Mouse (Mus musculus) forebrain, embryonic 12.5 days (tissue): ENCODE data around the gene Wnk2. TPM values are rescaled to one million over a fixed set of nuclear protein-coding genes. Genes with fewer than 3 reads are reported as not detected.

Experiments used
- ATAC-seq: fragments of 200-750 bp; cut with Nextera tagmentation; 2 replicates; pipeline ENCODE4 v1.8.0; 2017; ENCODE audit warnings: moderate TSS enrichment; ENCODE audit not compliant: low FRiP score
- H3K27ac ChIP-seq: fragments of 300-500 bp; sonication (generic); 2 replicates; pipeline ENCODE4 v1.5.1; 2016; ENCODE audit warnings: mild to moderate bottlenecking
- H3K27me3 ChIP-seq: fragments of 300-500 bp; sonication (generic); 2 replicates; pipeline ENCODE4 v1.6.1; 2016; ENCODE audit warnings: mild to moderate bottlenecking
- H3K36me3 ChIP-seq: fragments of 300-500 bp; sonication (generic); replicated peaks from 2 replicates; pipeline ENCODE4 v1.6.1; 2016; ENCODE audit warnings: mild to moderate bottlenecking
- H3K4me1 ChIP-seq: fragments of 300-500 bp; sonication (generic); 2 replicates; pipeline ENCODE4 v1.6.1; 2016
- H3K4me2 ChIP-seq: fragments of 300-500 bp; sonication (generic); 2 replicates; pipeline ENCODE4 v1.6.1; 2016; ENCODE audit warnings: mild to moderate bottlenecking, moderate library complexity
- H3K4me3 ChIP-seq: fragments of 300-500 bp; sonication (generic); replicated peaks from 2 replicates; pipeline ENCODE4 v1.5.1; 2016; ENCODE audit warnings: mild to moderate bottlenecking
- H3K9ac ChIP-seq: fragments of 300-500 bp; sonication (generic); 2 replicates; pipeline ENCODE4 v1.6.1; 2016; ENCODE audit warnings: mild to moderate bottlenecking
- H3K9me3 ChIP-seq: fragments of 300-500 bp; sonication (generic); 2 replicates; pipeline ENCODE4 v1.6.1; 2016
- WGBS: fragments of 180-500 bp; shearing (Covaris S2); methylation state at CpG from one replicate; pipeline ENCODE4 v1.1.7; 2016; 5-methylcytosine and 5-hydroxymethylcytosine counted together
- polyA plus RNA-seq: library from polyadenylated mRNA; unstranded; fragments of >200 nt; fragmentation: Nextera tagmentation; extraction: Ambion mirVana; gene quantifications from 2 replicates; pipeline ENCODE4 v1.2.1, GENCODE M21; 2016

The Wnk2 gene
- polyA plus RNA-seq, 1 experiment from 2014 or later = 13.7 TPM

GRCm38 (mm10) chr13:49172335-49172734, 24.5 kb upstream of the Wnk2 start:
- no peak overlapping the region for H3K27ac ChIP-seq
- 84% methylated on average over 7 of the region's 7 CpGs for WGBS
- no peak for ATAC-seq

GRCm38 (mm10) chr13:49171729-49172128, 23.9 kb upstream of the Wnk2 start:
- Histone ChIP-seq H3K4me1 (no peaks in the 10 kb centered on the region), H3K4me3 (no peak overlapping the region), H3K4me2 (no peak overlapping the region), H3K36me3 (no peaks in the 10 kb centered on the region), H3K27ac (no peak overlapping the region), H3K27me3 (peaks cover 5% of the 10 kb centered on the region; the same call in 1 of the 2 replicates), H3K9ac (no peak overlapping the region), H3K9me3 (no peaks in the 10 kb centered on the region)
- 81% methylated on average over 1 of the region's 1 CpGs for WGBS
- no peak for ATAC-seq

More at GRCm38 (mm10) chr13:49172335-49172734, 24.5 kb upstream of the Wnk2 start:
- Histone ChIP-seq H3K4me3 (no peak overlapping the region), H3K36me3 (no peaks in the 10 kb centered on the region), H3K27me3 (peaks cover 5% of the 10 kb centered on the region; the same call in 1 of the 2 replicates), H3K4me1 (no peaks in the 10 kb centered on the region), H3K9ac (no peak overlapping the region), H3K9me3 (no peaks in the 10 kb centered on the region), H3K4me2 (no peak overlapping the region)

GRCm38 (mm10) chr13:49170623-49171022, 22.8 kb upstream of the Wnk2 start:
- Histone ChIP-seq H3K9ac (no peak overlapping the region), H3K4me3 (no peak overlapping the region), H3K27me3 (peaks cover 5% of the 10 kb centered on the region; the same call in 1 of the 2 replicates), H3K27ac (no peak overlapping the region), H3K9me3 (no peaks in the 10 kb centered on the region), H3K4me2 (no peak overlapping the region), H3K36me3 (no peaks in the 10 kb centered on the region), H3K4me1 (no peaks in the 10 kb centered on the region)
- WGBS = 94% methylated on average over 11 of the region's 11 CpGs
- ATAC-seq = no peak

GRCm38 (mm10) chr13:49169448-49170207, 21.8 kb upstream of the Wnk2 start:
- peak; percentile 61 for ATAC-seq
- 21% methylated on average over 17 of the region's 17 CpGs for WGBS
- Histone ChIP-seq H3K4me2 (no peak overlapping the region), H3K9me3 (no peaks in the 10 kb centered on the region), H3K27ac (no peak overlapping the region), H3K27me3 (peaks cover 5% of the 10 kb centered on the region; the same call in 1 of the 2 replicates), H3K4me1 (no peaks in the 10 kb centered on the region), H3K36me3 (no peaks in the 10 kb centered on the region), H3K9ac (no peak overlapping the region), H3K4me3 (no peak overlapping the region)

GRCm38 (mm10) chr13:49167081-49167480, 19.3 kb upstream of the Wnk2 start:
- Histone ChIP-seq H3K4me2 (no peak overlapping the region), H3K27me3 (no peaks in the 10 kb centered on the region; the same call in 1 of the 2 replicates), H3K36me3 (no peaks in the 10 kb centered on the region), H3K9ac (no peak overlapping the region), H3K27ac (no peak overlapping the region), H3K9me3 (no peaks in the 10 kb centered on the region), H3K4me1 (no peaks in the 10 kb centered on the region), H3K4me3 (no peak overlapping the region)
- WGBS = 78% methylated on average over 9 of the region's 9 CpGs
- no peak for ATAC-seq

- Histone ChIP-seq H3K27me3 (no peaks in the 10 kb centered on the region), H3K4me1 (no peaks in the 10 kb centered on the region), H3K36me3 (no peaks in the 10 kb centered on the region), H3K9me3 (no peaks in the 10 kb centered on the region), H3K4me2 (no peak overlapping the region), H3K4me3 (no peak overlapping the region), H3K27ac (no peak overlapping the region), H3K9ac (no peak overlapping the region)
- 80% methylated on average over 7 of the region's 7 CpGs for WGBS
- no peak for ATAC-seq
These were observed 15.8 kb upstream of the Wnk2 start for GRCm38 (mm10) chr13:49163645-49164044.

GRCm38 (mm10) chr13:49162722-49163121, 14.9 kb upstream of the Wnk2 start:
- WGBS = 87% methylated on average over 4 of the region's 4 CpGs
- no peak for ATAC-seq
- Histone ChIP-seq H3K4me3 (no peak overlapping the region), H3K27ac (no peak overlapping the region), H3K36me3 (no peaks in the 10 kb centered on the region), H3K27me3 (no peaks in the 10 kb centered on the region), H3K9me3 (no peaks in the 10 kb centered on the region), H3K4me1 (no peaks in the 10 kb centered on the region), H3K9ac (no peak overlapping the region), H3K4me2 (no peak overlapping the region)

GRCm38 (mm10) chr13:49161236-49161635, 13.4 kb upstream of the Wnk2 start:
- Histone ChIP-seq H3K4me3 (no peak overlapping the region), H3K27me3 (no peaks in the 10 kb centered on the region), H3K27ac (no peak overlapping the region), H3K36me3 (no peaks in the 10 kb centered on the region), H3K4me1 (no peaks in the 10 kb centered on the region), H3K9ac (no peak overlapping the region), H3K9me3 (no peaks in the 10 kb centered on the region), H3K4me2 (no peak overlapping the region)
- ATAC-seq = no peak
- WGBS = 67% methylated on average over 2 of the region's 2 CpGs

GRCm38 (mm10) chr13:49158040-49158713, 10.4 kb upstream of the Wnk2 start:
- Histone ChIP-seq H3K36me3 (no peaks in the 10 kb centered on the region), H3K4me2 (no peak overlapping the region), H3K9me3 (no peaks in the 10 kb centered on the region), H3K4me3 (no peak overlapping the region), H3K9ac (no peak overlapping the region), H3K27me3 (no peaks in the 10 kb centered on the region), H3K27ac (no peak overlapping the region), H3K4me1 (no peaks in the 10 kb centered on the region)
- no peak for ATAC-seq
- 84% methylated on average over 10 of the region's 10 CpGs for whole genome bisulfite sequencing

GRCm38 (mm10) chr13:49156645-49157044, 8.8 kb upstream of the Wnk2 start:
- Histone ChIP-seq H3K27me3 (no peaks in the 10 kb centered on the region), H3K4me3 (no peak overlapping the region), H3K9ac (no peak overlapping the region), H3K27ac (no peak overlapping the region), H3K4me1 (no peaks in the 10 kb centered on the region), H3K36me3 (no peaks in the 10 kb centered on the region), H3K4me2 (no peak overlapping the region), H3K9me3 (no peaks in the 10 kb centered on the region)
- WGBS = 74% methylated on average over 4 of the region's 4 CpGs
- no peak for ATAC-seq

GRCm38 (mm10) chr13:49154621-49155020, 6.8 kb upstream of the Wnk2 start:
- H3K9ac ChIP-seq = no peak overlapping the region
- H3K4me3 ChIP-seq = no peak overlapping the region
- ATAC-seq = no peak
- peaks cover 7% of the 10 kb centered on the region for H3K27me3 ChIP-seq
- H3K27ac ChIP-seq = no peak overlapping the region
- H3K9me3 ChIP-seq = no peaks in the 10 kb centered on the region
- no peaks in the 10 kb centered on the region for H3K36me3 ChIP-seq
- no peaks in the 10 kb centered on the region for H3K4me1 ChIP-seq
- 70% methylated on average over 7 of the region's 7 CpGs for WGBS
- H3K4me2 ChIP-seq = no peak overlapping the region

GRCm38 (mm10) chr13:49154028-49154427, 6.2 kb upstream of the Wnk2 start:
- Histone ChIP-seq H3K9ac (no peak overlapping the region), H3K4me3 (no peak overlapping the region), H3K4me2 (no peak overlapping the region), H3K36me3 (no peaks in the 10 kb centered on the region), H3K9me3 (no peaks in the 10 kb centered on the region), H3K27me3 (peaks cover 13% of the 10 kb centered on the region), H3K4me1 (no peaks in the 10 kb centered on the region), H3K27ac (no peak overlapping the region)
- WGBS = 82% methylated on average over 10 of the region's 10 CpGs
- ATAC-seq = no peak

GRCm38 (mm10) chr13:49148687-49149086, 873 bp upstream of the Wnk2 start:
- Histone ChIP-seq H3K9ac (no peak overlapping the region), H3K9me3 (no peaks in the 10 kb centered on the region), H3K27me3 (peaks cover 26% of the 10 kb centered on the region), H3K4me2 (no peak overlapping the region), H3K4me1 (peaks cover 35% of the 10 kb centered on the region), H3K36me3 (no peaks in the 10 kb centered on the region), H3K27ac (no peak overlapping the region), H3K4me3 (no peak overlapping the region)
- WGBS = 76% methylated on average over 4 of the region's 4 CpGs
- ATAC-seq = no peak
